Mouse (Mus musculus) erythroid progenitor cell, adult 5-6 weeks (primary cell): Measurements from ENCODE around the gene Eno3. TPM values are rescaled to one million over a fixed set of nuclear protein-coding genes. Genes with fewer than 3 reads are reported as not detected.

Experiments used
- ATAC-seq: replicated peaks from 2 replicates; pipeline ENCODE4 v1.8.0; 2016; ENCODE audit warnings: moderate number of reproducible peaks, mild to moderate bottlenecking, moderate TSS enrichment, inconsistent platforms; ENCODE audit not compliant: poor library complexity, low FRiP score, severe bottlenecking
- total RNA-seq, 2 experiments: library from RNA; stranded (forward) in 1 of 2; stranded (reverse) in 1 of 2; fragments of 150-400 nt in 1 of 2; fragments of 186-747, 209-891 nt in 1 of 2; gene quantifications; 2 replicates each; pipeline versions ENCODE4 v1.2.3 to v1.2.4; 2015 to 2017; ENCODE audit warnings: low replicate concordance in 2 of 2

The Eno3 gene
- total RNA-seq, 2 experiments from 2014 or later: 5.4 to 11.0 TPM

DNA sequence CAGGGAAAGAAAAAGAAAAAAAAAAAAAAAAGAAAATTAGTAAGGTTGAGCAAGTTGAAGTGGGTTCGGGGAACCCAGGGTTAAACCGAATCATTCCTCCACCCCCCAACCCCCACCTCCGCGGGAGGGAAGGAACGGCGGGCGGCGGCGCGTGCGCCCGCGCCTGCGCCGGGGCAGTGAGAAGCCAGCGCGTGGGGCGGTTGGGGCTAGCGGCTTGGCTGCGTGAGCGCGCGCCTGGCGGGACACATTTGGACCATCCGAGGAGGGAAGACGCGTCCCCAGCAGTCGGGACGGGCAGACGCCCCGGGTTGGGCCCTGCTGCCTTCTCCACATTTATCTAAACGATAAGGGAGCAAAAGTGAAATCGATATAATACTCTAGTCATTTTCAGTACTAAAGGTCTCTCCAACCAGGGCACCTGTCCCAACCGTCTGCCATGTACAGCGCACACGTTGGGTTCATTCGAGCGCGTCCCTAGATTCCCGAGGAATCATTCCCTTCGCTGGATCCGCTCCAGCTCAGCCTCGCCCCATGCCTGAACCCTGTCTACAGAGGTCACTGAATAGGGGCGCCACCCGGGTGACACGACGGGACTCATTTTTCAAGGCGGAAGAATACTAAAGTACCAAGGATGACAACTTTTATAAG, 2.0 kb upstream of the Eno3 start:
- peak; percentile 52 for ATAC-seq

DNA sequence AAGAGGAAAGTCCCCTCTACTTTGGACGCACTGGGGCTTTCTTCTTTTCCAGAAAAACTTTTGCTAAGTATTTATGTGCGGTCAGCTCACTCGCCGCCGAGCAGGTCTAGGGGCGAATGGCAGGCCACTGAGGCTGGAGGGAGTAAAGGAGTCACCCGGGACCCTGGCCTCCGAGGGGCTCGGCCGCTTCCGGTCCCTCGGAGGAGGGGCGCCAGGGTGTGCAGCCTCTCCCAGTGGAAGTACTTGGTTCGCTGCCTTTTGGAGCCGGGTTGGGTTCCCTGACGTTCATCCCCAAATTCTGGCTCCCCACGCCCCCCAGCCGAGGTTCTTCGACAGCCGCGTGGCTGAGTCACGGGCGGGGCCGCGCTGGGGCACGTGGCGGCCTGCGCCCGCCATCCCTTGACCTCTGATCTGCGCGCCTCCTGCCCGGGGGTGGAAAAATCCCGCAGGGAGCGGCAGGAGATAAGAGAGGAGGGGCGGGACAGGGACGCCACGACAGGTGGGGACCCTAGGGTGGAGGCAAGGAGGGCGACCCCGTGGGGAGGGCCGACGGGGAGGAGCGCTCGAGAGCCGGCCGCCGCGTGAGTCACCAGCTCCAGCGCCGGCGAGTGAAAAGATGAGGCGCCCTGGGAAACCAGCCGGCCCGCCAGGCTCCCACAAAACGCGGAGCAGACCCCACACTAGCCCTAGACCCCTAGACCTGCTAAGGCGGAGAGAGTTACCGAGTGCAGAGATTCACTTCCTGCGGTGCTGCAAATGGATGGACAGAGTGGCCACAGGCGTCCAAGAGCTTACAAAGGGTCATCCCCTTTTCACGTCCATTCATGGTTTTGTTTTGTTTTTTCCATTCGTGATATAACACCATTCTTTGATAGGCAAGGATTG, 1.2 kb upstream of the Eno3 start:
- ATAC-seq: no peak

DNA sequence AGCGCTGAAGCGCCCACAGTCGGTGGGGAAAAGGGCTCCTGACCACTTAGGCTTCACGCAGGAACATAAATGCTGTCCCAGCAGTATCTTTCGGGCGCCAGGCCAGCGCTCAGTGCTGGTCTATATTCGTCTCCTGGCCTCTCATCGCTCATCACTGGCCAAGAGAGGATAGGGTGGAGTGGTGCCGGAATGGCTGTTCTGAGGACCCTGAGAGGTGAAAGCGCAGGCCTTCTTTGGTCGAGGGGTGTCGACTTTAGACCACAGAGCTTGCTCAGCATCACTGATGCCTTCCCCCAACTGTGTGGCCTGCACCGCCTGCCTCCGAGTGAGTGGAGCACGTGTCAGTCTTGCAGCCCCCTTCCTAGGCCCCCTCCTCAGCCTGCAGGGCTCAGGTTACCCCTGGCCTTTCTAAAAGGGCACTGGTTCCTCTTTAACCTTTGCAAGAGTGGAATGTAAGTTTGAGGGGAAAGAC, 510 bp upstream of the Eno3 start:
- ATAC-seq: no peak

DNA sequence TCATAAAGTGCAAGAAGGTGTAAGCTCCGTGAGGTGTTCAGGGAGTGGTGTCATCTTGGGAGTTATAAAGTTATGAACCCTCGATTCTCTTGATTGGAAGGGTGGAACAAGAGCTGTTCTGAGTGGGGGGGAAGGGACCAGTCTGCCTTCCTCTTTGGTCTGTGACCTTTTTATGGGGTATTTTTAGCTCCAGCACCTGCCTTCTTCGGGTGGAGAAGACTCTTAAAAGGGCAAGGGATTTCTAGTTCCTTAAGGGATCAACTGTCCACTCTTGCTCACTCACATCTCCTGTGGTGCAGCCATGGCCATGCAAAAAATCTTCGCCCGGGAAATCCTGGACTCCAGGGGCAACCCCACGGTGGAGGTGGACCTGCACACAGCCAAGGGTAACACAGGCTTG, 571 bp downstream of the Eno3 start:
- no peak for ATAC-seq

DNA sequence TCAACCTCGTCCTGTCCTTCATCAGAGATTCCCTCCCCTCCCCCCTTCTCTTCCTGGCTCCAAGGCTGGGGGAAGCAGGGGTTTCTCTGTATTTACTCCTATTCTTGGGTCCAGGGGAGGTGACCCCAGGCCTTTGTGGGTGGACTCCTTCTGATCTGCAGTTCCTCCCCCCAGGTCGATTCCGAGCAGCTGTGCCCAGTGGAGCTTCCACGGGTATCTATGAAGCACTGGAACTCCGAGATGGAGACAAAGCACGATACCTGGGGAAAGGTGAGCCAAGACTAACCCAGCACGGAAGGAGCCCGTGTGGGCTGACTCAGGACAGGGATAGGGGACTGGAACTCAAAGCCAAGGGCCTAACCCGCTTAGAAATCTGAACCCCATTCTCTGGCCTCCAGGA, 989 bp downstream of the Eno3 start:
- no peak for ATAC-seq

DNA sequence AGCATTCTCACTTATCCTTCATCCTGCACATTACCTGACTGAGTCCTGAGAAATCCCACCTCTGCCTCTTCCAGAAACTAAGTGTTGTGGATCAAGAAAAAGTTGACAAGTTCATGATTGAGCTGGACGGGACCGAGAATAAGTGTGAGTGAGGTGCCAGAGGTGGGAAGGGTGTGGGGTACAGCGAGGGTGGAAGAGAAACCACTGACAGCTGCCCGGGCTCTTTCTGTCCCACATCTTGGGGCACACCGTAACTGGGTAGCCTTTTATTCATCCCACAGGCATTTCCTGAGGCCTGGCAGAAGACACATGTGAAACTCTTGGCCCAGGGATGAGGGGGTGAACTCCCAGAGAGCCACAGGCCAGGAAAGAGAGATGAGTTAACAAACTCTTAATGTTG, 1.5 kb downstream of the Eno3 start:
- no peak for ATAC-seq

DNA sequence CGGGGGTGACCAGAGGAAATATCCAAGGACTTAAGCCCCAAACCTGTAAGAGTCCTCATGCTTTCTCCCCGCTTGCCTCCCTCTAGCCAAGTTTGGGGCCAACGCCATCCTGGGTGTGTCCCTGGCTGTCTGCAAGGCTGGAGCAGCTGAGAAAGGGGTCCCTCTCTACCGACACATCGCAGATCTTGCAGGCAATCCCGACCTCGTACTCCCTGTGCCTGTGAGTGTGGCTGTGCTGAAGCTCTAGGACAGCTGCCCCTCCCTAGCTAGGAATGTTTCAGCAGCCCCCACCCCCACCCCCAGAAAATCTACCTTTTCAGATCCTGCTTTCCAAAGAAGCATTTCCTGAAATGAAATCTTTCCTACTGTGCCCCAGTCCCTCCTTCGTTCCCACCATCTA, 1.9 kb downstream of the Eno3 start:
- ATAC-seq: no peak

DNA sequence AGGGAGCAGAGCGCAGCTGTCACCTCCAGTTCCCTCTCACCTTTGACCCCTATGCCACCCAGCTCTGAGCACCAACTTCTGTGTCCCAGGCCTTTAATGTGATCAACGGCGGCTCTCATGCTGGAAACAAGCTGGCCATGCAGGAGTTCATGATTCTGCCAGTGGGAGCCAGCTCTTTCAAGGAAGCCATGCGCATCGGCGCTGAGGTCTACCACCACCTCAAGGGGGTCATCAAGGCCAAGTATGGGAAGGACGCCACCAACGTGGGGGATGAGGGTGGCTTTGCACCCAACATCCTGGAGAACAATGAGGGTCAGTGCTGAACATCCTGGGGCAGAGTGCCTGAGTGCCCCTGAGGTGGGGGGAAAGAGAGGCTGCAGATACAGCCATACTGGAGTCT, 3.6 kb downstream of the Eno3 start:
- no peak for ATAC-seq

DNA sequence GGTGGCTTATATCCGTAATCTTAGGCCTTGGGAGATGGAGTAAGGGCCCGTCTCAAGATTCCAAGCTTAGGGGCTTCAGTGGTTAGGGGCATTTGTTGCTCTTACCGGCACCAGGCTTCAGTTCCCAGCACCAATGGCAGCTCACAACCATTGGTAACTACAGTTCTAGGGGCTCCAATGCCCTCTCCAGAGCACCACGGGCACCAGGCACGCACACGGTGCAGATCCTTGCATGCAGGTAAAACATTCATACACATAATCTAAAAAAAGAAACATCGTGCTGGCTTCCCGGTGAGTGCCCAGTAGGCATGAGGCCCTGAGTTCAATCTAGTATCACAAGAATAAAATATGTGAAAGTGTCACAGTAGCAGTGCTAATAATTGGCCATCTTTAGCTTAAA, 6.1 kb downstream of the Eno3 start:
- no peak for ATAC-seq

DNA sequence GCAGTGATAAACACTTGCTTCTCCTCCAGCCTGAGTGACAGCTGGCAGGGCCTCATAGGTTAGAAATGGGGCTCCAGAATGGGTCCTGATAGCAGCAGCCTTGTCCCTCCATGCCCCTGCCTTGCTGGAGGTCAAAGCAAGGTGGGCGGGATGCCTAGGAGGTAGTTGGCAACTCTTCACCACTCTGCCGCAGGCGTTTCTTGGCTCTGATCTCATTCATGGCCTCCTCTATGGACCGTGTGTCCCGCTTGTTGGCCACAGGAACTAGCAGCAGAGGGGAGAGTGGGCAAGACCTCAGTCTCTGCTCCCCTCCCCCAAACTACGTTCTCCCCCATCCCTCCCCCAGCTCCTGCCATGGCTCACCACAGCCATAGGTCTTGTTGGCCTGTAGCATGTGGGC, 7.0 kb downstream of the Eno3 start:
- ATAC-seq: no peak

DNA sequence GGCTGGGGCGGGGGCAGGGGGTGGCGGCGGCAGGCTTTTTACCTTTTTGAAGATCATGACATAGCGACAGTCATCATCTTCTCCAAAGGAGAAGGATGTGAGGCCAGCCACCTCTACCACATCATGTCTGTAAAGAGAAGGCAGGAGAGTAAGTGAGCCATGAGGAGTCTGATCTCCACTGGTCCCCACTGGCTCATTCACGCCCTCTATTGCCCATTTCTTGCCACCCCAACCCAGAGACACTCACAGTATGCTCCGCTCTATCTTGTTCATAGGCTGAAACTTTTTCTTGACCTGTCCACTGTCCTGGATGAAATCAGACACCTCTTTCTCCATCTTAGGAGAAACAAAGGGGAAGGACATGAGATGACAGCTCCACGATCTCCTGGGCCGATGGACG, 7.7 kb downstream of the Eno3 start:
- ATAC-seq: no peak

DNA sequence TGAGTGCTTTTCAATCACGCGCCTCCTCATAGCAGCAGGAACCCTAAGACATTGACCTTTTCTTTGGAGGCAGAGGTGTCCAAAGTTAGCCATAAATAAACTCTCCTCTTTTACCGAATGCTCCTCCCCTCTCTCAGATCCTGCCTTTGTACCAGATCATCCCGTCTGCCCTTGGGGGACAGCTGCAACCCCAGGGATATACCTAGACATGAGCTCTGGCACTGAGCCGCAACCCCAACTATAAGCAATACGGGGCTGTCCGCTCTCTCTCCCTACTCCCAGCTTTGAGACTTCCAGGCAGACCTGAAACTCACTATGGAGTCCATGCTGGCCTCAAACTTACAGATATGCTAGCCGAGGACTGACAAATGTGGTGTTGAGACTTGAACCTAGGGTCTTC, 9.7 kb downstream of the Eno3 start:
- no peak for ATAC-seq

DNA sequence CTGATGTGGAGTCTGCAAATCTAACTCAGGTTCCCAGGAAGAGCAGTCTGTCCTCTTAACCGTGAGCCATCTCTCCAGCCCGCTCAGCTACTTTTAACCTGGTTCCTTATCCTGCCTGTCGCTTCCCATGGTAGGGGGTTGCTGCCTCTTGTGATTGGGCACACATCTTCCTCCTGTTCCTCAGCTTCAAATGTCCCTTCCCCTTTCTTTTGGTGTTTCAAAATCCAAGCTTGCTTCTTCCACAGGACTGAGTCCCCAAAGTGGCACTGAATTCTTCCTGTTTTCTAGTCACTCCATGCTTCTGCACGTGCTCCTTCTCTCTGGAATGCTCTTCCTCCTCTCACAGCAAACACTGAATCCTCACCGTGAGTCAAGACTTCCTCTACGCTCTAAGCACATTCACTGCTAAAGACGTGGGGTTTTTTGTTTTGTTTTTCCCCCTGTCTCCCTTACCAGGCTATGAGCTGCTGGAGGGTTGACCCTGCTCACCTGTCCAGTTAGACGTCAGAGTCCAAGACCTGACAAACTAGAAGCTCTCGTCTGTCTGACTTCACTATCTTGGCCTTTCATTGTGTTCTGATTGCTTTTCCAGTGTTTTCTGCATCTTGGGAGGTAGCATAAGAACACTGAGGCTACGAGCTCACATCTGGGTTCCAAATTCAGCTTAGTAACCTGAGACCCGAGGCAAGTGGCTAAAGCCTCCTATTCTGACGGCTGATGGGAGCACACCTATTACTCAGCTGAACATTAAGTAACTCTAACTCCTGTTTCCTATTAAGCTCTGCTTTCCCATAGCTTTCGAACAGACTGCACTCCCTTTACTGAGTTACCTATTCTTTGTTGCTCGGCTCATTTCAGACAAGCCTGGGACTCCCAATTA, 10.5 kb downstream of the Eno3 start:
- ATAC-seq: no peak

DNA sequence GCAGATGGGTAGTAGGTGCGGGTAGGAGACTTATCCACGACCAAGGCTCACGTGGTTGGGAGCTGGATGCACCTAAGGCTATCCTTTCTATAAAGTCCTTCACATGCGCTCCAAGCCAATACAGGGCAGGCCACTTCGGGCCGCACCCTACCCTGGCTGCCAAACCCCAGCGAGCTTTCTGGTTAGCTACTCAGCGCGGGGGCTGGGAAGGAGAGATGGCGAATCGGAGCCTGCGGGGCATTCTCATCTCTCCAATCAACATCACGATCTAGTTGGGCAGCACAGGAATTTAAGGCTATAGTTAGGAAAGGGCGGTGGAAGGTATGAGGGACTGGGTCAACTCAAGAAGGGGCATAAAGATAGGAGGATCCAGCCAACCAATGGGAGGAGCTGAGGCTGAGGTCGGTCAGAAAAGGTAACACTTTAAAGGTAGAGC, 11.4 kb downstream of the Eno3 start:
- ATAC-seq: peak; percentile 52

DNA sequence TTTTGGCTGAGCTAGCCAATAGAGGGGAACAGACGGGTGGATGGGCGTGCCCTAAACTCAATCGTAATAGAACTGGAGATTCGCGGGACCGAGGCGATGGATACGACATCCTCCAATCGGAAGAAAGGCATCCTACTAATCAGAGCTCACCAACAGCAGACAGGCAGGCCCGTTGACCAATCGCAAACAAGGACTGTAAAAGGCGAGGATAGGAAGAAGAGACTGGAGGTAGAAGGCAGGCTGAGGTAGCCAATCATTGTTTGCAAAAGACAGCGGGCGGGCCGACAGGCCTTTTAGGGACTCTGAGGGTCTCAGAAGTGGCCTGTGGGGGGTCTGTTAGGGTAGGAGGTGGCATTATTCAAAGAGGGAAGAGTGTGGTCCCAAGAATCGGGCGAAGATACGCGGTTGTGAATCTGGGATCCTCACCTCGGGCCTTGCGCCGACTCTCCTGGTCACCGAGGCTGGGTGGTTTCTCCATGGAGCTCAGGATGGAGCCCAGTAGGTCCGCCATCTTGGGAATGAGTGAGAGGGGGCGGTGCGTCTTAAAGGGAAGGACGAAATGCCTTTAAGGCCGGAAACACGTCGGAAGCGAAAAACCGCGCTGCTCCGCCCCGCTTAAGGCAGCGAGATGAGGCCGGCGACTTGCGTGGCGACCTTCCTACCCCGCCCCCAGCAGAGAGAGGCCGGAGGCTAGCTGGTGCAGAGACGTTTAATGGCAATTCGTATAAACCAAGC, 11.9 kb downstream of the Eno3 start, which contains the start of gene Spag7:
Gene Spag7 (minus strand): TSS at position 646 of the 735 bp plus-strand sequence.
- ATAC-seq: peak; percentile 86

DNA sequence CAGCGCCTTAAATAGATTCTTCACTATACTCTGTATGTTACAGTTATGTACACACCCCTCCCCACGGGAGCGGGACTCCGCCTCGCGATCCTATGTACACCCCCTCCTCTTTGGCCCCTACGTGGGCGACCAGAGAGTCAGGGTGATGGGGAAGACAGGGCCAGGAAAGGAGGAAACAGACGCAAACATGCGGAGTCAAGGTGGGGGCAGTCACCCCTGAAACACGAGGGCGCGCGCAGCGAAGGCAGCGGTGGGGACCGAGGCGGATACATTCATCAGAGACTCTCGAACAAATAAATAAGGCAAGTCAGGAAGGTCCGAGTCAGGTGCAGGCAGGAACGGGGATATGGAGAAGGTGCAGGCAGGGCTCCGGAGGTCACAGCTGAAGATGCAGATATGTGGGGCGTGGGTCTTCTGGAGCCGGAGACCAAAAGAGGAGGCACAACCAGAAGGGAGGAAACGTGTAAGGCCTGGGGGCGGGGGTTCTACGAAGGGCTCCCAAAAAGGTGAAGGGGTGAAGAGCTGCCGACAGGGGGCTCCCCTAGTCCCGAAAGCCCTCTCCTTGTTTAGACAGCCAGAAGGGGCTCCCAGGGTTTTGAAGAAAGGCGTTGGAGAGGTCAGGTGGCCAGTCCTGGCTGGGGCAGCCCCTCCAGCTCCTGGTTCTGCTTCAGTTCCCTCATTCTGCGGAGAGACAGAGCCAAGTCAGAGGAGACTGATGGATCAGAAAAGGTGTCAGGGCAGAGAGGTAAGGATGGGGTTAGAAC, 12.8 kb downstream of the Eno3 start:
- ATAC-seq: peak; percentile 7

DNA sequence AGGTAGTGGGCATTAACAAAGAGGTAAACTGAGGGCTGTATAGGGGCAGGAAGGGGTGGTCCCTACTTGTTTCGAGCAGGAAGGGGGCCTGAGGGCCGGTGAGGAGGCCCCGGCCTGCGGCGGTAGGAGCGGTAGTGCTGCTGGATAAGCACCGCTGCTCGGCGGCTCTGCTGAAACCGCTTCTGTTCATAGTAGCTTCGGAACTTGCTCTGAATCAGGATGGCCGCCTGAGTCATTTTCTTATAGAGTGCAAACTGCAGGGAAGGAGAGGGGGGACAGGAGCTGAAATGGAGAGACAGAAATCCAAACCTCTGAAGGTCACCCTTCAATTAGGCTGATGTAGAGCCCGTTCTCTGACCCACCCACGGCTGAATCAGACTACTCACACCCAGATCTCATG, 13.5 kb downstream of the Eno3 start:
- no peak for ATAC-seq

DNA sequence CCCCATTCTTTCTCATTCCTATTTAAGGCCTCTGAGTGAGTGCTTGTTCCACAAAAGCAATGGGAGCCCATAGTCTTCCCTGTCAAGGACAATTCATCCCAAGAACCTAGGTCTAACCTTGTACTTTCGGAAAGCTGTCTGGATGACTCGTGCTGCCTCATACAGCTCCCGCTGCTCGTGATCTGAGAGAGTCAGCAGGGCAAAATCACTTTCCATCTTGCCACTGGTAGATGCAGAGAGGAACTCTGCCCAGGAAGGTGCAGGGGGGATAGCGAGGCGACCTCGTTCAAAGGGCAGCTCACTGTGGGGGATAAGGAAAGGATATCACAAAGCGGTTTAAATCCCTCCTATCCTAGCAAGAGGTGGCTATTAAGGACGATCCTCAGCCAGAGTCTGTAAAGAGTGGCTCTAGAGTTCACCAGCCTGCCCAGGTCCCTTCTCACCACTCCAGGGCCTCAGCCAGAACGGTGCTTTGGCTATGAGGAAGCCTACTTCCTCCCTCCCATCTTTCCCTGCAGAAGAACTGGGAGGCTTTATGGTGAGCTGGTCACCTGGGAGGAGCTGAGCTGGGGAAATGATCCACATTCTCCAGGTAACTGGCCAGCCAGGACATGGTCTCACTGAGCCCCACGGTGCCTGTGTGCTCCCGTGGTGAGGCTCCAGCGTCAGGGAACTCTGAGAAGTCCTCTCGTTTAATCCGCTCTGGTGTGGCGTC, 14.5 kb downstream of the Eno3 start:
- no peak for ATAC-seq
